Mouse (Mus musculus) olfactory bulb, adult 2 months (tissue): ENCODE results near the gene Clec2g.
"Not testable (repeated sequence)": the region's sequence is repeated elsewhere in the genome, so short reads cannot be mapped to it uniquely, and the experiment has no call there.

Source experiments
- CTCF ChIP-seq: fragments of 200-500 bp; IDR thresholded peaks from 2 replicates; pipeline ENCODE4 v1.5.1; 2012; ENCODE audit warnings: low read depth, mild to moderate bottlenecking, low read length, moderate library complexity; ENCODE audit not compliant: insufficient read depth
- POLR2A ChIP-seq: fragments of 200-500 bp; IDR thresholded peaks from 2 replicates; pipeline ENCODE4 v1.6.1; 2012; ENCODE audit warnings: mild to moderate bottlenecking, low read depth, low read length, moderate library complexity; ENCODE audit not compliant: insufficient read depth

DNA sequence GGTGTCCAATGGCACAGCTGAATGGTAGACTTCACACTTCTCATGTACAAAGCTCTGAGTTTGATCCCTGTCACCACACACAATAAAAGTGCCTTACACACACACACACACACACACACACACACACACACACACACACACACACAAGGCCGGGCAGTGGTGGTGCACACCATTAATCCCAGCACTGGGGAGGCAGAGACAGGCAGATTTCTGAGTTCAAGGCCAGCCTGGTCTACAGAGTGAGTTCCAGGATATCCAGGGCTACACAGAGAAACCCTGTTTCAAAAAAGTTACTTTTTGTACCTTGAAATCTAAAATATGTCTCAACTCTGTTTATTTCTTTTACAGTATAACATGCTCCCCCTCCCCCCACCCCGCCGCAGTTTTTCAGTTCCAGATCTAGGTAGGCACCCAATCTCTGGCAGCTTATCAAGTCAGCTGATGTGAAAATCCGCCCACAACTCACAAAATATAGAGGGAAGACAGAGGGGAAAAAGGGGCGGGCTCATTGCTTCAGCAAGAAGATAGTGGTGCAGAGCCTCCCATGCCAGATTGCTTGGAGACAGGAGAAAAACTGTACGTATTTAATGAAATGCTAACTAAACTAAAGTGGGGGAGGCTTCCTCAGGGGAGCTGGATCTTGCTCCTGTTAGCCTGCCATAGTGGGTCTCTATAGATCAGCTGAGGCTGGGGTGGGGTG, 46.9 kb upstream of the Clec2g start, which contains the start of gene Clec2i:
- not testable (repeated sequence) for TF ChIP-seq CTCF, POLR2A
